Mouse (Mus musculus): ENCODE data around the gene Tpcn1. TPM values are rescaled to one million over a fixed set of nuclear protein-coding genes. Genes with fewer than 3 reads are reported as not detected.
"Not testable (repeated sequence)": the region's sequence is repeated elsewhere in the genome, so short reads cannot be mapped to it uniquely, and the experiment has no call there.

The Tpcn1 gene
- total RNA-seq, 2 experiments from 2014 or later, result 36.0 to 37.9 TPM

GRCm38 (mm10) chr5:120500609-120501008 is 87.9 kb downstream of the Tpcn1 start:
- intact Hi-C loops (cut with DNase I); DNase-seq (ENCODE audit: low spot score): not testable (repeated sequence)

- DNase-seq (ENCODE audit: low spot score), result no peak
- intact Hi-C loops (cut with DNase I), result no loop called here
Measured at GRCm38 (mm10) chr5:120499202-120499601, 89.3 kb downstream of the Tpcn1 start.

- no peak for DNase-seq (ENCODE audit: low spot score)
- intact Hi-C loops (cut with DNase I), result no loop called here
Measured at GRCm38 (mm10) chr5:120497071-120497470, 91.4 kb downstream of the Tpcn1 start.

- intact Hi-C loops (cut with DNase I), result no loop called here
Measured at GRCm38 (mm10) chr5:120495703-120496226, 92.7 kb downstream of the Tpcn1 start.

GRCm38 (mm10) chr5:120495064-120495702 is 93.3 kb downstream of the Tpcn1 start:
- DNase-seq (ENCODE audit: low spot score), result no peak
- intact Hi-C loops (cut with DNase I), result no loop called here

More at GRCm38 (mm10) chr5:120495703-120496226, 92.7 kb downstream of the Tpcn1 start:
- no peak for DNase-seq (ENCODE audit: low spot score)

GRCm38 (mm10) chr5:120493873-120494395 is 94.5 kb downstream of the Tpcn1 start:
- no peak for DNase-seq (ENCODE audit: low spot score)
- intact Hi-C loops (cut with DNase I), result no loop called here

GRCm38 (mm10) chr5:120493440-120493839 is 95.0 kb downstream of the Tpcn1 start:
- no peak for DNase-seq (ENCODE audit: low spot score)
- intact Hi-C loops (cut with DNase I), result no loop called here

GRCm38 (mm10) chr5:120492437-120492836 is 96.0 kb downstream of the Tpcn1 start:
- DNase-seq (ENCODE audit: low spot score), result no peak
- intact Hi-C loops (cut with DNase I), result no loop called here

- DNase-seq (ENCODE audit: low spot score), result no peak
- intact Hi-C loops (cut with DNase I), result no loop called here
Measured at GRCm38 (mm10) chr5:120490679-120491192, 97.7 kb downstream of the Tpcn1 start.

GRCm38 (mm10) chr5:120487844-120488243 is 100.6 kb downstream of the Tpcn1 start:
- DNase-seq (ENCODE audit: low spot score), result no peak

More at GRCm38 (mm10) chr5:120487844-120488243, 100.6 kb downstream of the Tpcn1 start:
- intact Hi-C loops (cut with DNase I), result no loop called here

Other genes starting within 250 kb of the Tpcn1 start
- not detected for gene Lhx5, start 157.0 kb downstream of the Tpcn1 start, total RNA-seq (2021)
- gene Sdsl, start 115.9 kb downstream of the Tpcn1 start, total RNA-seq (2021), result 1 to 10 TPM; 8.8 to 9.6 TPM
- gene Sds, start 112.1 kb downstream of the Tpcn1 start, total RNA-seq (2021), result 1 to 10 TPM; 1.2 to 1.3 TPM
- 10 to 100 TPM; 33.2 to 37.1 TPM for gene Plbd2, start 85.0 kb downstream of the Tpcn1 start, total RNA-seq (2021)
- 10 to 100 TPM in 1 of 2 experiments, 1 to 10 TPM in 1; 9.3 to 12.6 TPM for gene Slc8b1, start 77.5 kb downstream of the Tpcn1 start, total RNA-seq (2021)
- gene Iqcd, start 343 bp upstream of the Tpcn1 start, total RNA-seq (2021), result not detected
- 10 to 100 TPM; 15.4 to 18.7 TPM for gene Rita1, start 23.9 kb upstream of the Tpcn1 start, total RNA-seq (2021)
- gene Ddx54, start 24.1 kb upstream of the Tpcn1 start, total RNA-seq (2021), result 10 to 100 TPM; 20.1 to 21.4 TPM
- not detected for gene Cfap73, start 45.6 kb upstream of the Tpcn1 start, total RNA-seq (2021)
- not detected for gene Rasal1, start 60.1 kb upstream of the Tpcn1 start, total RNA-seq (2021)
- gene Dtx1, start 123.3 kb upstream of the Tpcn1 start, total RNA-seq (2021), result 1 to 10 TPM; 1.8 to 1.9 TPM
- gene Oas2, start 161.2 kb upstream of the Tpcn1 start, total RNA-seq (2021), result under 1 TPM; 0.57 to 0.78 TPM
- gene Oas3, start 189.0 kb upstream of the Tpcn1 start, total RNA-seq (2021), result under 1 TPM; 0.10 to 0.17 TPM
- gene Oas1e, start 206.9 kb upstream of the Tpcn1 start, total RNA-seq (2021), result not detected
- gene Oas1c, start 223.8 kb upstream of the Tpcn1 start, total RNA-seq (2021), result under 1 TPM; 0.10 to 0.48 TPM

Data from heart, postnatal 25 days (tissue).